Mouse (Mus musculus) midbrain, embryonic 16.5 days (tissue): ENCODE measurements around the gene Olfr739. TPM values are rescaled to one million over a fixed set of nuclear protein-coding genes. Genes with fewer than 3 reads are reported as not detected.

ENCODE experiments used
- ATAC-seq: fragments of 200-750 bp; cut with Nextera tagmentation; 2 replicates; pipeline ENCODE4 v1.8.0; 2017; ENCODE audit warnings: moderate TSS enrichment
- H3K27ac ChIP-seq: fragments of 300-500 bp; sonication (generic); 2 replicates; pipeline ENCODE4 v1.5.1; 2014; ENCODE audit warnings: mild to moderate bottlenecking, low read length, mixed read lengths
- H3K27me3 ChIP-seq: fragments of 300-500 bp; sonication (generic); 2 replicates; pipeline ENCODE4 v1.6.1; 2014; ENCODE audit warnings: low read depth, low read length, mixed read lengths; ENCODE audit not compliant: control insufficient read depth, insufficient read depth
- H3K36me3 ChIP-seq: fragments of 300-500 bp; sonication (generic); 2 replicates; pipeline ENCODE4 v1.6.1; 2014; ENCODE audit warnings: mild to moderate bottlenecking, low read length, moderate library complexity, mixed read lengths; ENCODE audit not compliant: control insufficient read depth, insufficient read depth
- H3K4me1 ChIP-seq: fragments of 300-500 bp; sonication (generic); 2 replicates; pipeline ENCODE4 v1.6.1; 2014; ENCODE audit warnings: mild to moderate bottlenecking, low read length, mixed read lengths; ENCODE audit not compliant: control insufficient read depth, insufficient read depth
- H3K4me2 ChIP-seq: fragments of 300-500 bp; sonication (generic); 2 replicates; pipeline ENCODE4 v1.6.1; 2014; ENCODE audit warnings: mild to moderate bottlenecking, low read length, mixed read lengths
- H3K4me3 ChIP-seq: fragments of 300-500 bp; sonication (generic); 2 replicates; pipeline ENCODE4 v1.5.1; 2014; ENCODE audit warnings: low read depth, mild to moderate bottlenecking, low read length, moderate library complexity, mixed read lengths
- H3K9ac ChIP-seq: fragments of 300-500 bp; sonication (generic); 2 replicates; pipeline ENCODE4 v1.6.1; 2014; ENCODE audit warnings: low read depth, low read length, mixed read lengths
- H3K9me3 ChIP-seq: fragments of 300-500 bp; sonication (generic); replicated peaks from 2 replicates; pipeline ENCODE4 v1.6.1; 2014; ENCODE audit warnings: mild to moderate bottlenecking, low read length, mixed read lengths; ENCODE audit not compliant: control insufficient read depth, poor library complexity, severe bottlenecking
- WGBS: fragments of 180-500 bp; shearing (Covaris S2); extraction: QIAGEN DNeasy Blood & Tissue Kit; methylation state at CpG from one replicate; pipeline ENCODE4 v1.1.7; 2014; 5-methylcytosine and 5-hydroxymethylcytosine counted together
- polyA plus RNA-seq: library from polyadenylated mRNA; unstranded; fragments of >200 nt; fragmentation: Nextera tagmentation; extraction: Ambion mirVana; gene quantifications from 2 replicates; pipeline ENCODE4 v1.2.1, GENCODE M21; 2015

The Olfr739 gene
- not detected in 2 replicates for polyA plus RNA-seq

DNA sequence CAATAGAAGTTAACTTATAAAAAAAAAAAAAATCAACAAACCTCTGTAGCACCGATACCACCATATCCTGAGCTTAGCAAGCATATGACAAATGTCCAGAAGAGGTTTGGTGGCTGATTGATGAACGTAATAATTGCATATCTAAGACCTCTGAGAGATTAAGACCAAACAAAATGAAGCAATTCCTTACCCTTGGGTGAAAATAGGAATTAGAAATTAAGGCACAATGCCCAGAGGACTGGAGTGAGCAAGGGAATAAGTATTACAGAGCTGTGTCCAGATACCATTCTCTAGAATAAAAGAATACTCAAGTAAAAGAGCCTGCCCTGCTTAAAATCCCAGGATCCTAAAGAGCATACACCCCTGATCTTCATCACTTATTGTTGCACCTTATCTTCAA lies at the start of gene Olfr739:
Olfr739 (plus strand) TSS at position 301 of the 400 bp plus-strand sequence.
- Histone ChIP-seq H3K36me3 (no peaks in the 10 kb centered on the region), H3K27ac (no peak within 1 kb of the TSS), H3K4me3 (no peak within 1 kb of the TSS), H3K4me1 (no peaks in the 10 kb centered on the region), H3K9me3 (no peaks in the 10 kb centered on the region), H3K4me2 (no peak within 1 kb of the TSS), H3K27me3 (no peaks in the 10 kb centered on the region), H3K9ac (no peak within 1 kb of the TSS)
- no peak for ATAC-seq
- WGBS = 71% methylated on average over 2 of the region's 2 CpGs

DNA sequence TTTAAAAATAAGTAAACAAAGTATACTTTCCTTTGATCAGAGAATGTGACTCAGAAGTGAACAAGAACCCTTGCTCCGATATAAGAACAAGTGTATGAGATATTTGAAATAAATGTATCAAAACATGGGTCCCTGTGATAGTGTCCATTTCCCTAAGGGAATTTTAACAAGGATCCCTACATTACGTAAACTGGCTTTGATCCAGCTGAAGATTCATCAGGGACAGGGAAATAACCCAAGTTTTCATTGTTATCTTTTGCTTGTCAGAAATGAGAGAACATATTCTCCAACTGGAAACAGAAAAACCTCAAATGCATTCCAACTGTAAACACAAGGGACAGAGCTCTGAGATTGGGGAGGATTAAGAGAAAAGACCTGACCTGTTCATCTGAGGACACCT lies 37.6 kb upstream of the Olfr739 start, which contains the start of gene Olfr736:
Olfr736 (plus strand) TSS at position 301 of the 400 bp plus-strand sequence.
- ATAC-seq = no peak
- WGBS = 91% methylated on average over 2 of the region's 2 CpGs
- H3K4me2 ChIP-seq = no peak within 1 kb of the TSS

DNA sequence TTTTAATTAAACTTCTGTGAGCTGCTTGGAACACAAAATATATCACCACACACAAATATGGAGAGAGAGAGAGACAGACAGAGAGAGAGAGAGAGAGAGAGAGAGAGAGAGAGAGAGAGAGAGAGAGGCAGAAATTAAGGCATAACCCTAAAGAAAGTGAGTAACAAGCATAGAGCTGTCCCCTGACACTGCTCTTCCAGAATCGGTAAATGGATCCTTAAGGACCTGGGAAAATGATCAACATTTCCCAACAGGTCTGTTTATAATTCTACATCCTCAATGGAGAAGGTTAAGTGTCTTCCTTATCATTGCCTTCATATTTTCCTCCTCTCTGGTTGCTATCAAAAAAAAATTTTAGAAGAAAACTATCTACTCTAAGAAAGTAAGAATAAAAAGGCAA lies 11.2 kb upstream of the Olfr739 start, which contains the start of gene Olfr738:
Olfr738 (plus strand) TSS at position 301 of the 400 bp plus-strand sequence.
- H3K27ac ChIP-seq = no peak within 1 kb of the TSS
- no peak within 1 kb of the TSS for H3K4me2 ChIP-seq
- H3K9ac ChIP-seq = no peak within 1 kb of the TSS
- ATAC-seq = no peak
- no peak within 1 kb of the TSS for H3K4me3 ChIP-seq
- 91% methylated on average over 1 of the region's 1 CpGs for WGBS
- no peaks in the 10 kb centered on the region for H3K4me1 ChIP-seq
- no peaks in the 10 kb centered on the region for H3K27me3 ChIP-seq
- H3K9me3 ChIP-seq = no peaks in the 10 kb centered on the region
- no peaks in the 10 kb centered on the region for H3K36me3 ChIP-seq

More for the DNA sequence above, 37.6 kb upstream of the Olfr739 start, which contains the start of gene Olfr736:
- Histone ChIP-seq H3K4me1 (0 out of 2 replicates have a peak, but pooled peaks cover 2% of the 10 kb centered on the region), H3K9me3 (no peaks in the 10 kb centered on the region), H3K27me3 (no peaks in the 10 kb centered on the region), H3K27ac (no peak within 1 kb of the TSS), H3K36me3 (no peaks in the 10 kb centered on the region), H3K9ac (no peak within 1 kb of the TSS), H3K4me3 (no peak within 1 kb of the TSS)

DNA sequence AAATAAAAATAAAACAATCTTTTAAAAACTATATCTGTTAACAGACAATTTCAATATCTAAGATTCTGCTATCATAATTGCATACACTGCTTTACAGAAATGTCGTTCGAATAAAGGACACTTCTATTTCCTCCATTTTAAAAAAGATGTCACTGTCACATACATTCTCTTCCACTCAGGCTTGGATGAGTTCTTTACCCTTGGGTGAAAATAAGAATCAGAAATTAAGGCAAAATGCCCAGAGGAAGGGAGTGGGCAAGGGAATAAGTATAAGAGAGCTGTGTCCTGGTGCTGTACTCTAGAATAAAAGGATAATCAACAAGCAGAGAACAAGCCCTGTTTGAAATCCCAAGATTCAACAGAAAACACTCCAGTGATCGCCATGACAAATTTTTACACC lies 26.8 kb downstream of the Olfr739 start, which contains the start of gene Olfr740:
Olfr740 (plus strand) TSS at position 301 of the 400 bp plus-strand sequence.
- WGBS = 79% methylated on average over 3 of the region's 3 CpGs
- ATAC-seq = no peak
- no peak within 1 kb of the TSS for H3K4me3 ChIP-seq
- H3K36me3 ChIP-seq = no peaks in the 10 kb centered on the region
- no peaks in the 10 kb centered on the region for H3K4me1 ChIP-seq
- no peak within 1 kb of the TSS for H3K4me2 ChIP-seq
- no peaks in the 10 kb centered on the region for H3K27me3 ChIP-seq
- no peak within 1 kb of the TSS for H3K9ac ChIP-seq
- H3K27ac ChIP-seq = no peak within 1 kb of the TSS
- no peaks in the 10 kb centered on the region for H3K9me3 ChIP-seq

DNA sequence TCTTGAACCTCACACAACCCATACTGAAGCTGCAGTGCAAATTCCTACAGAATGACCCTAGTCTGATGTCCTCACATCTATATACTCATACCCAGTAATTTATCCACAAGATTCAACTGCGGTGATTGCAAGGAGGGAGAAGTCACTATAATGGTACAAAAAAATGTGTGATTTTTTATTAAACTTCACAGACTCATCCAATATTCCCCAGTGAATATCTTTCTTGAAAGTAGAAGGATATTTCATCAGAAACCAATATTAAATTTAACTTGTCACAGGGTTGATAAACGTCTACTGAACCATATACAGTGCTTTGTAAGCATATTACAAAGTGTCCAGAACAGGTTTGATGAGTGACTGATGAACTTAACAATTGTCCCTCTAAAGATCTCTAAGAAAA lies 54.0 kb downstream of the Olfr739 start, which contains the start of gene Olfr741:
Olfr741 (plus strand) TSS at position 301 of the 400 bp plus-strand sequence.
- ATAC-seq = no peak
- no peaks in the 10 kb centered on the region for H3K9me3 ChIP-seq
- WGBS = 70% methylated on average over 2 of the region's 2 CpGs

More for the DNA sequence above, 54.0 kb downstream of the Olfr739 start, which contains the start of gene Olfr741:
- Histone ChIP-seq H3K27me3 (no peaks in the 10 kb centered on the region), H3K4me2 (no peak within 1 kb of the TSS), H3K9ac (no peak within 1 kb of the TSS), H3K36me3 (no peaks in the 10 kb centered on the region), H3K4me1 (no peaks in the 10 kb centered on the region), H3K4me3 (no peak within 1 kb of the TSS), H3K27ac (no peak within 1 kb of the TSS)

Other genes starting within 250 kb of the Olfr739 start
- not detected in 2 replicates for gene Olfr730, start 230.4 kb upstream of the Olfr739 start, polyA plus RNA-seq
- gene Olfr731, start 176.8 kb upstream of the Olfr739 start, polyA plus RNA-seq = not detected in 2 replicates
- not detected in 2 replicates for gene Olfr732, start 134.4 kb upstream of the Olfr739 start, polyA plus RNA-seq
- gene Olfr733, start 117.1 kb upstream of the Olfr739 start, polyA plus RNA-seq = not detected in 2 replicates
- not detected in 2 replicates for gene Olfr734, start 91.9 kb upstream of the Olfr739 start, polyA plus RNA-seq
- gene Olfr735, start 69.8 kb upstream of the Olfr739 start, polyA plus RNA-seq = not detected in 2 replicates
- gene Tlr11, start 60.7 kb upstream of the Olfr739 start, polyA plus RNA-seq = not detected in 2 replicates
- not detected in 2 replicates for gene Olfr736, start 37.5 kb upstream of the Olfr739 start, polyA plus RNA-seq
- not detected in 2 replicates for gene Olfr738, start 11.1 kb upstream of the Olfr739 start, polyA plus RNA-seq
- gene Olfr740, start 26.9 kb downstream of the Olfr739 start, polyA plus RNA-seq = not detected in 2 replicates
- gene Olfr741, start 54.1 kb downstream of the Olfr739 start, polyA plus RNA-seq = not detected in 2 replicates
- not detected in 2 replicates for gene Olfr742, start 85.0 kb downstream of the Olfr739 start, polyA plus RNA-seq
- not detected in 2 replicates for gene Olfr743, start 103.2 kb downstream of the Olfr739 start, polyA plus RNA-seq
- not detected in 2 replicates for gene Olfr744, start 196.3 kb downstream of the Olfr739 start, polyA plus RNA-seq
- not detected in 2 replicates for gene Olfr745, start 220.8 kb downstream of the Olfr739 start, polyA plus RNA-seq
- not detected in 2 replicates for gene Olfr746, start 228.5 kb downstream of the Olfr739 start, polyA plus RNA-seq